Mouse (Mus musculus) heart, adult 8-10 months (tissue): ENCODE results near the gene Dab1. TPM values are rescaled to one million over a fixed set of nuclear protein-coding genes. Genes with fewer than 3 reads are reported as not detected.

Experiments
- DNase-seq: peaks from one replicate; pipeline ENCODE4 v3.0.0; 2022; ENCODE audit warnings: low spot score
- total RNA-seq, 4 experiments: library from RNA; stranded (reverse); gene quantifications; 2 replicates each; pipeline ENCODE4 v1.2.4; 2022

The Dab1 gene
- total RNA-seq, 4 experiments from 2014 or later = 0.05 to 0.09 TPM; not detected in 2

- DNase-seq = no peak
These were observed 1100.0 kb downstream of the Dab1 start for GRCm38 (mm10) chr4:104718973-104719795.

GRCm38 (mm10) chr4:104723527-104724045 is 1104.4 kb downstream of the Dab1 start:
- DNase-seq = no peak

DNA sequence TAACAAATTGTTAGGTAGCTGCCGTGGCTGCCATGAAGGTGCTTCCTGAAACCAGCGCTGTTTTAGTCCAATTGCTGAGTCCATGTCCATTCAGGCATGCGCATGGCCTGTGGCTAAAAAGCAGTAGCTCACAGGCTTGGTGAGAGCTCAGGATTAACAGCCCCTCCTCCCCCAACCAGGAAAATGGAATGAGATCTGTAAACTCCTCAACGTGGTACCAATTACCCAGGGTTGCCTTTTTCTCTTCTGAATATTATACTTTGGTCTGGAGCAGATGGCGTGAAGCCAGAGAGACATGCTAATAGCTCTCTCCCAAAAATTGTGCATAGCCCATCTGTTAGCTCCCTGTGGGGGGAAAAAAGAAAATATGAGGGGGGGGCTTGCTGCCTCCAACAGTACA is 1105.1 kb downstream of the Dab1 start:
- no peak for DNase-seq

- DNase-seq = no peak
These were observed 1106.5 kb downstream of the Dab1 start for GRCm38 (mm10) chr4:104725673-104726072.

GRCm38 (mm10) chr4:104729185-104729584 is 1110.0 kb downstream of the Dab1 start:
- no peak for DNase-seq

- DNase-seq = no peak
These were observed 1127.3 kb downstream of the Dab1 start for GRCm38 (mm10) chr4:104746500-104746899.

DNA sequence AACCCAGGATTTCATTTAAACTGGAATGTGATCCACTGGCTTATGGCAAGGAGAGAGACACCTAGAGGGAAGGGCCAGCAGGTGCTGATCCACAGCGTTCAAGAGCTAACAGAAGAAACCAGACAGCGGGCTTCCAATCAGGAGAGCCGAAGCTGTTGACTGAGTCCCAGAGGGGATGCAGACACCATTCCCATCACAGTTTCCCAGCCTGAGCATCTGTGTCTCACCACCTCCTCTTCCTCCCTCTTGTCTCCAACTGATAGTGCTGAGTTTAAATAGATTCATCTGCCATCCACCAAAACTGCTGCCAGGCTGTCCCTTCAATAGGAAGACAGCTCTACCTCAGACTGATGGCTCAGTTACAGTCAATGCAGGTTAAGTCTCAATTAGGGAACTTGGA is 1134.9 kb downstream of the Dab1 start:
- no peak for DNase-seq

DNA sequence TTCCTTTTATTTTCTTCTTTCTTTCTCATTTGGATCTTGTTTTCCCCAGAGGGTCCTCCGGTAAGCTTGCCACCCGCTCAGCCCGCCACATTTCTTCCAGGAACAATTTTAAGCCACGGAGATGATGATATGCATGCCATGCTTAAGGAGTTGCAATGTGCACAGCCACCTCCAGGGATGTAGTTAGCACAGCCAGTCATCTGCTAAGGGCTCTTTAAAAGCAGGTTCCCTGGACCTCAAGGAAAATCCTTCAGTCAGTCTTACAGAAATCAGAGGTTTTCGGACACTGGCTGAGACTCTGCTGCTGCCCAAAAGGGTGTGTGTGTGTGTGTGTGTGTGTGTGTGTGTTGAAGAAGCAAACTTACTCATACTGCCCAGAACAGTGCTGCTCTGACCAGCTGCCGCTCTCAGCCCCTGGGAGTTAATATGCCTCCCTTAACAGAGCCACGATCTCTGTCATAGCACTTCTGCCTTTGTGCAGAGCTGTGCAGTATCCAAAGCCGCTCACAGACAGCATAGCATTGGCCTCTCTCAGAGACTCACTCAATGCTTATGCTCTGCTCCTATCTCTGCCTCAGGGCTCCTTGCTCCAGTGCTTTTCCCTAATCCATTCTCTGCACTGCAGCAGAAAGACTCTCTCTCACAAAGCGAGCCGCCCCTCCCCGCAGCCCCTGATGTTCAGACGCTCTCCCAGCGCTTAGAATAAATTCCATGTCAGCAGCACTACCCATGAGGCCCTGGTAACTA is 1141.9 kb downstream of the Dab1 start:
- DNase-seq = no peak

DNA sequence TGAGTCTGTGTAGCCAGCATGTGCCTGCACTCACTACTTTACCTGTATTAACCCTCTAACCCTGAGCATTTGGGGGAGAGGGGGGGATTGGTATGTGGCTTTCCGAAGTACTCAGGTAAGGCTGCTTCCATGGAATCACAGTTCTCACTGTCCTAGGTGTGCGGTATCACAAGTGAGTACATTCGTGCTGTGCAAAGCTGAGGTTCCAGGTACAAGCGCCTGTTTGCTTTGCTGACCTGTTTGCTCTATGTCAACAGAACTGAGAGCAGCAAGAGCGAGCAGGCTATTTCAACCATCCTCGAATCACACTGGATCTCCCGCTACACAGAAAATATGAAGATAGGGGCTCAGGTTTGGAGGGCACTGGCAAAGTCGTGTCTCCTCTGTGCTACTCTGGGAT is 1146.9 kb downstream of the Dab1 start, which contains the start of gene C8b:
C8b (plus strand) TSS at position 253 of the 400 bp plus-strand sequence.
- DNase-seq = no peak

DNA sequence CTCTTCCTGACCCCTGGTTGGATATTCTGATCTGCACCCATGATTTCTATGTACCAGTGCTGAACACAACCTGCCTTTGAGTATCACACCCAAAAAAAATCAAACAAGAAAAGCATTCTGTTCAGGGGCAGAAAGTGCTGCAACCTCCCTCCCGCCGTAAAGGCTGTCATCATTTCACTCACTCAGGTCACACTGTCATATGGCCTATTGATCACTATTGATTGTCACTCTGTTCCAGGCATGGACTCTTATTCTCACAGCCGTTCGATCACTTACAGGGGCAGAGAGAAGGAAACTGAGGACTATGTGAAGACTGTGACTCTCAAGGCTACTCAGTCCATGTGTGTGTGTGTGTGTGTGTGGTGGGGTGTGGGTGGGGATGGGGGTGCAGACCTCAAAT is 1149.0 kb downstream of the Dab1 start:
- DNase-seq = no peak

- DNase-seq = no peak
These were observed 1150.4 kb downstream of the Dab1 start for GRCm38 (mm10) chr4:104769602-104770001.

DNA sequence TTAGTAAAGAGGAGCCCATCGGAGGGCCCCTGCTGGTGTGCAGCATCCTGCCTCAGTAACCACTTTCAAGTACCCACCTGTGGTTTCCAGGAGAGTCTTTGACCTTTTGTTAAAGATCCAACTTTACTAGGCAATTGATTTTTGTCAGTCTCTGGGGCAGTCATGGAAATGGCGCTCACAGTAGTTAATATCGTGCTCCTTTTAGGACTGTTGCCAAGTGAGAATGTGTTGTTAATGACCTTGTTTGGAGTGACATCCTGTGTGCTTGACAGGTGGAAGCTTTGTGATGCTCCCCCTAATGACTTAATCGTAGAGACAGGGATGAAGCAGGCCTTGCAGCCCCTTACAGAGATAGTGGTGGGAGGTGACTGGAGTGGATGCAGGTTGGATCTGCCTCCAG is 1151.2 kb downstream of the Dab1 start:
- DNase-seq = no peak

DNA sequence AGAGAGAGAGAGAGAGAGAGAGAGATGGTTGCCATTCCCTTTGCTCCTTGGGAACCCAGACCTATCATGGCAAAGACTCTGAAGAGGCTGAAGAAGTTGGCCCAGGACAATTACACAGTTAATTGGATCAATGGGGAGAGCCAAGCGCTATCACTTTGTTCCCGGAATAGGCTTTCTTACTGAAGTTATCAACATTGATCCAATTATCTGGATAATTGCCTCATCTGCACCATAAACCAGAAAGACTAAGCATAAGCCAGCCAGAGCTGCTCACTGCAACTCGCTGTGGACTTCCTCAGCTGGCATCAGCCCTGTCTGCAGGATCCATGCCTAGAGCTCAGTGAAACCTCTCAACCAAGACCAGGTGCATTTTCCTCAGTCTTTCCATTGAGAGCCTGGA is 1156.4 kb downstream of the Dab1 start:
- DNase-seq = no peak

GRCm38 (mm10) chr4:104779460-104779859 is 1160.3 kb downstream of the Dab1 start:
- DNase-seq = no peak

DNA sequence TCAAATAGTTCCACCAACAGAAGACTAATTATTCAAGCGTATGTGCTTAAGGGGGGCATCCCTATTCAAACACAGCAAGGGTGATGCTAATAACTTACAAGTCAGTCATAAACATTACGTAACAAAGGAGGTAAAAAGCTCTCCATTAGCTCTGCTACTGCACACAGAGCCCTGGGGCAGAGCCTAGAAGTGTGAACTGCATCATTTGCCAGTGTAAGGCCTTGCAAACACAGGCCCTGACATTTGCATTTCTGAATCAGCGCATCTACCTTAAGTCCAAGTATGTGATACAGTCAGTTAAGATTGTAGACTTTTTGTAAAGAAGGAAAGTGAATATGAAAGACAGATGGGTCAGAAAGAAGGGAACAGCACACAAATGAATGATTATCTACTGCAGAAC is 1162.3 kb downstream of the Dab1 start:
- no peak for DNase-seq

DNA sequence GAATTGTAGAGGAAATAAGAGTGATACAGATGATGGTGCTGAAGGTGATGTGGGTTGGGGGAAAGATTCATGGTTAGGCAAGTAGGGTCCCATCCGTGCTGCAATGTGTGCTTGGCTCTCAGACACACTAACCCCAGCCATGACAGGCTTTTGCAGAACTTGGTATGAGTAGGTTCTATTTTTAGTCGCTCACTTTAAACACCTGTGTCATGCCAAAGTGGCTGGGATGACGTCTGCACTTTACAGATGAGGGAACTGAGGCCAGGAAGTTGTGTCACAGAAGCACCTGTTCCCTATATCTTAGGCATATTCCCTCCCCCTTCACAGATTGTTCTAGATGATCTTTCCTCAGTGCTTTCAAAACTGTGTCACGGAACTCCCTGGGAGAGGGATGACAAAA is 1163.2 kb downstream of the Dab1 start:
- DNase-seq = no peak

GRCm38 (mm10) chr4:104792111-104792510 is 1173.0 kb downstream of the Dab1 start:
- DNase-seq = no peak
